Mouse (Mus musculus) MN1 (cell line): ENCODE results near the gene Tecr.
A peak's percentile ranks its signal among the peaks of the same experiment; 100 is the strongest.

Experiments
- DNase-seq: peaks from one replicate; pipeline ENCODE4 v3.0.0-alpha.2; 2016; ENCODE audit warnings: low spot score

The Tecr gene

DNA sequence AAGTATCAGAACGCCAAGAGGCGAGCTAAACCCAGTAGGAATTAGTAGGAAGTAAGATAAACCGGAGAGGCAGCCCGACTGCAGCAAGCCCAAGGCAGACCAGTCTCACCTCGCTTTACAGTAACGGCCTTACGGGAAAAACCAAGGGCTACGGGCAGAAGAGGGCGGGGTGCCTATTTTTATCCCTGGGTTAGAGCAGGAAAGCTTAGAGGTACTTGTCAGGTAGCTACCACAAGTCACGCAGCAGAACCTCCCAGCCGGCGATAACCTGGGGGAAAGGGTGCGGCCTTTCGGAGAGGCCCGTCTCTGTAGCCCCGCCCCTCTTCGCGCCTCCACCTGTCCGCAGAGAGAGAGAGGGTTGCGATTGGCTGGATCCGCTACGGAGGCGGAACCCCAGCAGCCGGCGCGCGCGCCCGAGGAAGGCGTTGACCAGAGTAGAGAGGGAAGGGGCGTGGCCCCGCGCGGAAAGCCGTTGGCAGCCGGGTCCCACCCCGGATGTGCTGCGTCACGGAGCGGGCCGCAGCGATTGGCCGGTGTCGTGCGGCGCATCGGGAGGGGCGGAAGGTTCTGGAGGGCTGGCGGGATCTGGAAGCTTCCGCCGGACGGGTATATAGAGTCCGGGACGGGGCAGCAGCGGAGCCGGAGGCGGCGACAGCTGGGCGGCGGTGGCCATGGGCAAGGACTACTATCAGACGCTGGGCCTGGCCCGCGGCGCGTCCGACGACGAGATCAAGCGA, at the start of gene Tecr, which contains the start of gene Dnajb1:
Tecr (minus strand) TSS at position 311 of the 737 bp plus-strand sequence.
Dnajb1 (plus strand) TSS at position 533 of the 737 bp plus-strand sequence.
- DNase-seq: peak; percentile 100

DNA sequence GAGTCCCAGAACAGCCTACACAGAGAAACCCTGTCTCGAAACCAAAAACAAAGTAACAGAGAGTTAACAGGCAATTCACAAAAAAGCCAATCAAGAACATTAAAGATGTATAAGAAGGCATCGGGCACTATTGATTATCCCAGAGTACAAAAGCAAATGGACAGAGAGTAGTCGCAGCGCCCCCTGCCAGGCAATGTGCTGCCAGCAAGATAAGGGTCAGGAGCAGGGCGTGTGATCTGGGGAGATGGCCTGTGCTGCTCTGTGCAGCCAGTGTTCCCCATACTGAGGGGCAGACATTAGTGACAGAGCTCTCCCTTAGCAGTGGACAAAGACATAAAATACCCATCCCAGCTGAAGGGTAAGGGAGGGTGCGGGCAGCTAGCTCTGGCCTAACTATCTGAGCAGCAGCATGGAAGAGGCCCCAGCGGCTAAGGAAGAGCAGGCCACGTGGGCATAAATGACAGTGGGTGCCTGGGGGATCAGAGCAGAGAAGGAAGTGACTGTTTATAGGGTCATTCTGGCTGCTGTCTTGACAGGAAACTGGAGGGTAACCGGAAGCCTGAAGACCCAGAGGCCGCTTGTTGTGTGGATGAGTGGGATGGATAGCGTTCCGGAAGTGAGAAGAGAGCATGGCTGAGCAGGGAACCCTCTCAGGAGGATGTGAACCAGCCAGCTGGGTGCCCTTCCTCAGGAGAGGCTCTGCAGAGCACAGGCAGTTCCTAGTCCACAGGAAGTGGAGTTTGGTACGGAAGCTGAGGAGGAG, 48.9 kb upstream of the Tecr start:
- no peak for DNase-seq

DNA sequence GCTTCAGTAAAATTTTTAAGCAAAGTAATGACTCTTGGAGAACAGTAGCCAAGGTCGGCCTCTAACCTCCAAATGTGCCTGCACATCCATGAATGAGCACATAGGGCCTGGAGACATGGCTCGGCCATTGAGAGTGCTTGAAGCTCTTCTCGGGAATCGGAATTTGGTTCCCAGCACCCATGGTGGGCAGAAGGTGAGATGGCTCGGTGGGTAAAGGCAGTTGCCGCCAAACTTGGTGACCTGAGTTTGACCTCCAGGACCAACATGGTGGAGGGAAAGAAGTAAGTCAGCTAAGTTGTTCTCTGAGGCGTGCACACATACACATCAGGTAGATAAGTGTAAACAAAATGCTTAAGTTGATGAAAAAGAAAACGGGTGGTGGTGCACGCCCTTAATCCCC, 48.3 kb upstream of the Tecr start:
- no peak for DNase-seq

GRCm38 (mm10) chr8:83654725-83655124, 47.0 kb upstream of the Tecr start:
- no peak for DNase-seq

DNA sequence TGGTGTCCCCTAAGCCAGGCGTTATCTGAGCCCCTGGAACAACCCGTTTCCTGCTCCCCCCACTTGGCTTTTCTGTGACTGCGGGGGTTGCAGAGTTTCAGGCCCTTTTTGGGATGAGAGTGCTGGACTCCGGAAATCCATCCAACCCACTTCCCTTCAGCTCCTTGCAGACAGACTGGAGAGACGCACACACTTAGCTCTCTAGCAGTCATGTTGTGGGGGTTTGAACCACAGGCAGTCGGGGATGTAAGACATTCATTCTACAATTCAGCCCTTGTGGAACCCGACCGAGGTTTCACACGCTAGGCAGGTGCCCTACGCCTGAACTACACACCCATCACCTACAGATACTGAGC, 45.9 kb upstream of the Tecr start:
- DNase-seq: no peak

- DNase-seq: peak; percentile 41
These were observed 45.2 kb upstream of the Tecr start for GRCm38 (mm10) chr8:83652744-83653661.

- peak; percentile 99 for DNase-seq
These were observed 44.4 kb upstream of the Tecr start, which contains the start of gene Gipc1 for GRCm38 (mm10) chr8:83652030-83652743. Gene Gipc1, plus strand, starts transcription at chr8:83652677.

- no peak for DNase-seq
These were observed 41.9 kb upstream of the Tecr start for GRCm38 (mm10) chr8:83649699-83650098.

DNA sequence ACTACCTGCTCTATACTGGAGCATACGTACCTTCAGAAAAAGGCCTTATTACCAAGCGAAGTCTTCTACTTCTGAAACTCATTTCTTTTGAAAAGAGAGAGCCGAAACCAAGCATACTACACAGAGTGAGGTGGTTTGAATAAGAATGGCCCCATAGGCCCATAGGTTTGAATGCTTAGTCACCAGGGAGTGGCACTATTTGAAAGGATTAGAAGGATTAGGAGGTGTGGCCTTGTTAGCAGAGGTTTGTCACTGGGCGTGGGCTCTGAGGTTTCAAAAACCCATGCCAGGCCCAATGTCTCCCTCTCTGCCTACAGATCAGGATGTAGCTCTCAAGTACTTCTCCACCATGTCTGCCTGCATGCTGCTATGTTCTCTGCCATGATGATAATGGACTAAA, 40.3 kb upstream of the Tecr start:
- DNase-seq: no peak

- no peak for DNase-seq
These were observed 39.7 kb upstream of the Tecr start for GRCm38 (mm10) chr8:83647511-83647910.

- no peak for DNase-seq
These were observed 31.9 kb upstream of the Tecr start for GRCm38 (mm10) chr8:83639649-83640048.

DNA sequence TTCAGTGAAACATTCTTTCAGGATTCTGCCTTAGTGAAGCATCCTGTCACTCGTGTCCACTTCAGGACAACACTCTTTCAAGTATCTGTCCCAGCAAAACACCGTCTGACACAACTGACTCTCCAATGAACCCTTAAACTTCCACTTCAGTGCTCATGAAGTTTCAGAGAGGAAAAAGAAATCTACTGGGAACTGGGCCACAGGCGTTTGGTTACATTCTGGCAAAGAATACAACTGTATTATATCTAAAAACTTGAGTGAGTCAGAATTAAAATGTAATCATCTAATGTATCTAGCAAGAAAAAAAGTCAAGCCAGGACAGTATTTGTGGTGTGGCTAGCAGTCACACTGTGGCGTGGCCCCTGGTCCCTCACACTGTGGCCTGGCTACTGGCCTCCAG, 31.1 kb upstream of the Tecr start:
- no peak for DNase-seq

DNA sequence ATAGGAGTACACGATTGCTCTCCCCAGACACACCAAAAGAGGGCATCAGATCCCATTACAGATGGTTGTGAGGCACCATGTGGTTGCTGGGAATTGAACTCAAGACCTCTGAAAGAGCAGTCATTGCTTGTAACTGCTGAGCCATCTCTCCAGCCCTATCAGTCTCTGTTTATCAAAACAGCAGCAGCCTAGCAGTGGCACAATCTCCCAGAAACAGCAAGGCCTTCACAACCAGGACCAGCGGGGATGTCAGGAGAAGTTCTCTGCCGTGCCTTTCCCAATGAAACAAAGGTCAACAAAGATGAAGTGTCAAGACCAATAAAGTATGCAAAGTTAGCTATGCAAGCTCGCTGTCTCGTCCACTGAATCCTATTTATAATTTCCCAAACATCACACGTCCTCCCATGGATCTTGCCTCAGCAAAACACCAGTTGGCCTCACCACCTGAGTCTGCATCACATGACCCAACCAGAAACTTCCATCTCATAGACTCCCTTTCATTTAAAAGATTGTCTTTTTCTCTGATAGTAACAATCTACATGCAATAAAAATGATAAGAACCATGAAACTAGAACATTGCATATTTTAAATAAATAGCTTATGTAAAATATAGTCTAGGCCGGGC, 24.4 kb upstream of the Tecr start:
- no peak for DNase-seq

DNA sequence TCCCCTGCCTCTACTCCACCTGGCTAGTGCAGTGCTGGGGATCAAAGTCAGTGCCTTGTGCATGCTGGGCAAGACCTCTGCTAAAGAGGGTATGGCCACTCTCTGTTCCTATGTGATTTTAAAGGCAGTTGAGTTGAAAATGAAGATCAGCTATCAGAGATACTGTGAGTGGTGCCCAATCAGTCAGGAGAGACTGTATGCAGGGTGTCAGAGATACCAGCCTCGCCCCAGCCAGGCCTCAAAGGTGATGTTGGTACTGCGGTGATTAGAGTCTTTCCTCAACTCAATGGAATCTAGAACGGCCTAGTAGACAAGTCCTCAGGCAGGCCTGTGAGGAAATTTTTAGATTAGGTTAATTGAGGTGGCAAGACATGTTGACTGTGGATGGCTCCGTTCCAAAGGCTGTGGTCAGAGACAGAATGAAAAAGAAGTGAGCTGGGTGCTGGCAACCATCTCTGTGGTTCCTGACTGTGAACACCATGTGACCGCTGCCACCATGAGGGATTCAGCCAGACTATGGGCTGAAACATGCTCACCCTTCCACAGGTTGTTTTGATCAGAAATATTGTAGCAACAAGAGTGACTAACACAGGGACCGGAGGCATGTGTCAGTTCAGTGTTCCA, 18.0 kb upstream of the Tecr start:
- DNase-seq: no peak

GRCm38 (mm10) chr8:83624739-83625138, 17.0 kb upstream of the Tecr start:
- DNase-seq: no peak

- no peak for DNase-seq
These were observed 15.8 kb upstream of the Tecr start for GRCm38 (mm10) chr8:83623549-83623948.

GRCm38 (mm10) chr8:83622389-83622989, 14.7 kb upstream of the Tecr start:
- peak; percentile 85 for DNase-seq

DNA sequence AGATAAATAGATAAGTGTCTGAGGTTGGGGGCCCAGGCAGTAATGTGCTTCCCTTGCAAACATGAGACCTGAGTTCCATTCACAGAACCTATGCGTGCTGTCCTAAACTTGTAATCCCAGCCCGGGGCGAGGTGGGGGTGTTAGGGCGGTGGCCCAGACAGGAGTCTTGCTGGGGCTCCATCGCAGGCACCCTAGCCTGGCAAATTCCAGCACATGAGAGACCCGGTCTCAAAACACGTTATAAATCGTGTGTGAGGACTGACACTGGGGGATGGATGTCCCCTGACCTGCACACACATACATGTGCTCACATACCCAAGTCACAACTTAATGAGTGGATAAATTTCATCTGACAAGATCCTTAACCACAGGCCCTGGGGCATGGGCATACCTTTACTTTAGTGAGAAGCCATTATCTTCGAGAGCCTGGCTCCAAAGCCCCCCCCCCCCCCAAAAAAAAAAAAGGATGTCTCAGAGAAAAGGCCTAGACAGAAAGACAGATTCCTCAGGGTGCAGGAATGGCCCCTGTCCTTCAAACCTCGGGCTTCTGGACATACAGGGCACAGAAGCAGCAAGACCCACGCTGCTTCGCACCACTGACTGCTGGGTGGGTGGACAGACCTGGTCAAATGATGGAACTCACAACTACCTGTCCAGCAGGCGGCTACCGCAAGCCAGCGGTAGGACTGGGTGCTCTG, 14.1 kb upstream of the Tecr start:
- no peak for DNase-seq

- no peak for DNase-seq
These were observed 12.0 kb upstream of the Tecr start for GRCm38 (mm10) chr8:83619568-83620285.
